Mouse (Mus musculus) embryonic stem cell, embryonic (primary cell): ENCODE results near the gene Rubcnl.

Experiments
- CTCF ChIA-PET, 4 experiments: fragments of 300-600 bp in 2 of 4; fragments of 350-600 bp in 2 of 4; sonication (Branson Sonifier 250); formaldehyde crosslinking; loops; one replicate each; lab custom pipeline; 2022; ENCODE audit warnings: inconsistent platforms in 2 of 4; lab: Charles Lee
- POLR2A ChIA-PET, 4 experiments: fragments of 300-600 bp in 2 of 4; fragments of 350-600 bp in 2 of 4; sonication (Branson Sonifier 250); formaldehyde crosslinking; loops; one replicate each; lab custom pipeline; 2022; ENCODE audit warnings: antibody characterized with exemption in 4 of 4, inconsistent platforms in 1 of 4; lab: Charles Lee

Rubcnl gene

GRCm38 (mm10) chr14:75015856-75016714 is at the start of gene Rubcnl:
Rubcnl (plus strand) TSS chr14:75016027.
- ChIA-PET CTCF (interaction anchor here (0.5 to 2.0 kb wide), 45 partner anchors 9 to 978 kb away, joined by 3 to 9 read pairs (median 4); partner anchors contain the start of gene Esd (in 1 of the 4)), POLR2A (interaction anchor here in 3 of 4 experiments (0.6 to 1.6 kb wide), 7 partner anchors 9 to 771 kb away, joined by 3 to 5 read pairs (median 4); partner anchors contain the start of genes Esd (in 1 of the 3), Lrch1 (in 1 of the 3) and Slc25a30 (in 1 of the 3))

DNA sequence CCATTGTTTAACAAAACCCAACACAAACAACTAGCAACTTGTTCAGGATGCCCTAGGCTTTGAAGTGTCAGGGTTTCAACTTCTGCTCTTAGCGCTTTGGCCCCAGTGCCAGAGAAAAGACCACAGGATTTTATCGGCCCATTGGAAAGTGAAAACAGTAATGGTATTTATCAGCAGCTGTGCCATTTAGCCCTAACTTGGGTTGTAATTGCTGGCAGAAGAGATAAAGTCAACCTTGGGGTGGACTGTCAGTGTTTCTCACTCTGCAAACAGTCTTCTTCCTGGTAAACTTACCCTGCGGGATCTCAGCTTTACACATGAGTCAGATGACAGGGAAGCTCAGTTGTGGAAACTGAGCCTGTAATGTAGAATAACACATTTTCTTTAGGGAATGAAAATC is 43.6 kb upstream of the Rubcnl start:
- ChIA-PET CTCF (interaction anchor here in 1 of 4 experiments (0.6 kb wide), 1 partner anchor 372 kb away, joined by 3 read pairs; no protein-coding TSS in a partner anchor), POLR2A (interaction anchor here in 2 of 4 experiments (0.6 to 1.2 kb wide), 4 partner anchors 11 to 23 kb away, joined by 3 to 7 read pairs (median 3); no protein-coding TSS in a partner anchor)

DNA sequence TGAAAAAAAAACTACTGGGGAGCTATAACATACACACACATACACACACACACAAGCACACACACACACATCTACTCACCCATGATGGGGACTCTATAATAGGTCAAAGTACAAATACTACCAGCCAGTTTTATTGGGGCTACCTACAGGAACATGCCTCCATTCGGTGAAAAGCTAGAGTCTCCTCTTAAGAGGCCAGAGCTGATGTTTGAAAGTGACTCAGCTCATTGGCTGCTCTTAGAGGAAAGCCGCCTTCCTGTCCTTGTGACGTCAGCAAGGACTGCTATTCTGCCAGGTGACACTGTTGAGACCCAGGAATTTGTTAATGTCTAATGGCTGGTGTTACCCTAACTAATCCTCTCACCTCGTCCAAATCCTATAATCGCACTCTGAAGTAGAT is 43.1 kb upstream of the Rubcnl start:
- POLR2A ChIA-PET: interaction anchor here in 1 of 4 experiments (1.1 to 1.2 kb wide), 2 partner anchors 13 to 23 kb away, joined by 3 read pairs; no protein-coding TSS in a partner anchor
- CTCF ChIA-PET: no interaction called here

DNA sequence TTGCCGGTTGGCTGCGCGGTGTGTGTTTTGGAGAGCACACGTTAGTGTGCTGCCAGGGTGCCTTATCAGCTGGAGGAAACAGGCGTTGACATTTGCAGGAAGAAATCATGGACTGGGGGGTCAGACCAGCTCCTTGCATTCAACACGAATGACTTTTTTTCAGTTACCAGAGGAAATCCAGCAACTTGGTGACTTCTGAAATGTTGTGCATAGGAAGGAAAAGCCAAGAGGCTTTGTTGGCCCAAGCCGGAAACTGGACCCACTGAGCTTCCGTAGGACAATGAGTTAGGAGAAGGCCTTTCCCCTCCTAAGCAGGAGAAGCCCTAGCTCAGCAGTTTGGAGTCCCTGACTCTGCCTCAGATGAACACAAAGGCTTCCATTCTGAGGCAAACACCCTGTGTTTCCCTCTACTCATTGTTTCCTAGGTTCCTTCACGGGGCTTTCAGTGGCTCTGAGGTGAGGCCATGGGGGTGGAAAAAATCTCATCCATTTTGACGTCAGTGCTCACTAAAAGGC is 41.6 kb upstream of the Rubcnl start:
- POLR2A ChIA-PET: interaction anchor here in 1 of 4 experiments (0.6 to 1.5 kb wide), 3 partner anchors 12 to 242 kb away, joined by 3 to 4 read pairs (median 3); partner anchors contain the start of gene Esd

DNA sequence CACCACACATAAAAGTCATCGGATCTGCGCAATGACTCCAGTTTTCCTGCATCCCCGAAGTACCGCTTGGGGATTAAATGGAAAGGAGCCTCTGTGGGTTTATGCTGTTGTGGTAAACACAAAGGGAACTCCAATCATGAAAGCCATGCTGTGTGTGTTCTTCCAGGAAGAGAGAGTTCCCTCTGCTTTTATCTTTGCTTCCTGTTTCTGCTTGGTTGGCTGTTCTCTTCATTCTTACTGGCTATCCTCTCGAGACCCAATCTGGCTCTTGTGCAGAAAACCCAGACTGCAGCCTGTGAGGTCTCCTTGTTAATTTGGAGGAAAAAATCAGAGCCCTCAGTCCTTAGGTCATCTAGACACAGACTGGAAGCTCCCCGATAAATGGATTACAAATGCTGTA is 38.9 kb upstream of the Rubcnl start:
- ChIA-PET POLR2A (interaction anchor here in 2 of 4 experiments (0.5 to 0.6 kb wide), 4 partner anchors 17 to 1106 kb away, joined by 3 to 4 read pairs (median 3); no protein-coding TSS in a partner anchor), CTCF (no interaction called here)

More for the DNA sequence above, 41.6 kb upstream of the Rubcnl start:
- CTCF ChIA-PET: interaction anchor here in 1 of 4 experiments (1.8 kb wide), 1 partner anchor 42 kb away, joined by 5 read pairs; the partner anchor contains the start of gene Rubcnl

DNA sequence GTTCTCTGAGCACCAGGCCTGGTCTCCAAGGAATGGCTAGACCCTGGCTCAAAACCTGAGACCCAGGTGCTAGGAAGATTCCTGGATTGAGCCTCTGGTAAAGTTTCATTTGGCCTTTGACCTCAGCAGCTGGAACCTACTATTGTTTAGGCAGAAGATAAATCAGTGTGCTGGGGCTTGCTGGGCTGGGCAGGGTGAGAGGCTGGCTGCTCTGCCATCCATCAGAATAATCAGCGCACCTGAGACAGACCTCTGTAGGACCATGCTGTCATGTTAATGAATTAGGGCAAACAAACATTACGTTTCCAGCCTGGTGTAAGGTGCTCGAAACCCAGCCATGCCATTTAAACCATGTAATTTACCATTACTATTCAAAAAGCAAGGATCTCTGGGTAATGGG is 34.8 kb upstream of the Rubcnl start:
- CTCF ChIA-PET: no interaction called here
- POLR2A ChIA-PET: interaction anchor here in 1 of 4 experiments (0.5 to 0.6 kb wide), 2 partner anchors 82 to 86 kb away, joined by 3 read pairs; no protein-coding TSS in a partner anchor

DNA sequence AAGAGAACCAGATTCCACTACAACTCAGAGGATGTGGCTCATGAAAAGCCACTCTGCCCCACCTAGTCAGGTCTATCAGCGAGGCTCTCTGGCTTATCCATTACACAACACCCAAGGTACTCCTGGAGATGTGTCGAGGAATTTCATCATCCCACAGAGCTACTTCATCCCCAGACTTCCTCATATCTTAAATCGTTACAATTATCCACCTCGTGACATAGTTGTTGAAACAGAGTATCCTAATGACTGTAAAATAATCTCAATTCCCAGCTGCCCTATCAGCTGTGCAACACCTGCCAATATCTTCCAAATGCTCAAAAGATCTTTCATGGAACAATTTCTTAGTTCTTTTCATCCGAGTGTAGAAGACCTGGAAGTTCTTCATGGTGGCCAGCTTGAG is 32.7 kb upstream of the Rubcnl start:
- CTCF ChIA-PET: no interaction called here
- POLR2A ChIA-PET: interaction anchor here in 1 of 4 experiments (0.5 kb wide), 1 partner anchor 239 kb away, joined by 3 read pairs; no protein-coding TSS in a partner anchor

- CTCF ChIA-PET: no interaction called here
- POLR2A ChIA-PET: no interaction called here
Measured at GRCm38 (mm10) chr14:74984817-74985391, 30.9 kb upstream of the Rubcnl start.

GRCm38 (mm10) chr14:74985658-74986057 is 30.2 kb upstream of the Rubcnl start:
- CTCF ChIA-PET: no interaction called here
- POLR2A ChIA-PET: interaction anchor here in 1 of 4 experiments (1.7 kb wide), 1 partner anchor 13 kb away, joined by 3 read pairs; no protein-coding TSS in a partner anchor

DNA sequence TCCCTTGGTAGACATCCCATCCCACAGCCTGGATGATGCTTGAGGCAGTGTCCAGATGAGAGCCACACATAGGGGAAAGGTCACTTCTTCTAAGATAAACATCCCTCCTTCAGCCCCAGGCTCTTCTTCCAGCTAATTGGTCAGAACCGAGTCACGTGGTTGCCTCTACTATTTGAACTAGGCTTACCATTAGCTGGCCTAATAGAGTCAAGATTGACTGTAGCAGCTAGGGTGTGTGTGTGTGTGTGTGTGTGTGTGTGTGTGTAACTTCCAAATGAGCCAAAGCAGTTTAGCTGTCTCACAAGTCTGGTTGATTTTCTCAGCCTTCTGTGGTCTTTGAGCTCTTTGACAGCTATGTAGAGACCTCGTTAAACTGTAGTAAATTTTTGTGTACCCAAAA is 29.3 kb upstream of the Rubcnl start:
- ChIA-PET POLR2A (interaction anchor here in 3 of 4 experiments (0.6 to 1.7 kb wide), 5 partner anchors 12 to 233 kb away, joined by 3 to 4 read pairs (median 3); no protein-coding TSS in a partner anchor), CTCF (interaction anchor here in 2 of 4 experiments (0.6 to 0.7 kb wide), 4 partner anchors 37 to 1880 kb away, joined by 3 to 31 read pairs (median 4); no protein-coding TSS in a partner anchor)

- CTCF ChIA-PET: interaction anchor here in 2 of 4 experiments (0.7 to 1.0 kb wide), 3 partner anchors 102 to 225 kb away, joined by 3 to 5 read pairs (median 3); no protein-coding TSS in a partner anchor
- POLR2A ChIA-PET: interaction anchor here in 2 of 4 experiments (0.6 to 0.7 kb wide), 2 partner anchors 1389 to 1993 kb away, joined by 4 to 5 read pairs; no protein-coding TSS in a partner anchor
Measured at GRCm38 (mm10) chr14:74989322-74989721, 26.5 kb upstream of the Rubcnl start.

DNA sequence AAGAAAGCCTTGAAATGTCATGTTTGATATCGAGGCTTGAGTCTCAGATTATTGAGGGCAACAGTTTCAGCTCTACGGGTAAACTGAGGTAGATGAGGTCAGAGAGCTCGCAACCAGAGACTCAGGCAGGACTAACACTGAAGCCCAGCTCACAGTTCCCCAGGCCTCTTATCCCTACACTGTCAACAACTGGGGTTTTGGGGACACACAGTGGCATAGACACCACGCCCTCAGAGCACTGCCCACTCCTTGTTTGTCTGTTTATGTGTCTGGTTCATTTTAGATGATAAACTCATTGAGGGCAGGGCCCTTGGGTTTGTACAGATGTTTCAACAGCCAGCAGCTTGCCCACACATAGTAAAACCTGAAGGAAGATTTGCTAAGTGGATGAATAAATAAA is 25.9 kb upstream of the Rubcnl start:
- POLR2A ChIA-PET: interaction anchor here in 1 of 4 experiments (0.6 kb wide), 1 partner anchor 42 kb away, joined by 3 read pairs; the partner anchor contains the start of gene Lrch1
- CTCF ChIA-PET: interaction anchor here in 3 of 4 experiments (0.5 to 1.0 kb wide), 11 partner anchors 9 to 242 kb away, joined by 3 to 5 read pairs (median 3); partner anchors contain the start of gene Rubcnl (in 1 of the 3)

GRCm38 (mm10) chr14:74990504-74990903 is 25.3 kb upstream of the Rubcnl start:
- ChIA-PET POLR2A (interaction anchor here in 2 of 4 experiments (0.6 to 0.7 kb wide), 3 partner anchors 43 to 1848 kb away, joined by 3 to 4 read pairs (median 3); partner anchors contain the start of gene Lrch1 (in 1 of the 2)), CTCF (interaction anchor here (0.5 to 1.0 kb wide), 12 partner anchors 9 to 242 kb away, joined by 3 to 5 read pairs (median 4); partner anchors contain the start of gene Rubcnl (in 1 of the 4))

GRCm38 (mm10) chr14:74996556-74996955 is 19.3 kb upstream of the Rubcnl start:
- CTCF ChIA-PET: interaction anchor here in 2 of 4 experiments (0.6 to 1.4 kb wide), 2 partner anchors 19 to 303 kb away, joined by 3 to 4 read pairs; partner anchors contain the start of gene Rubcnl (in 1 of the 2)
- POLR2A ChIA-PET: no interaction called here

GRCm38 (mm10) chr14:74997041-74997440 is 18.8 kb upstream of the Rubcnl start:
- POLR2A ChIA-PET: no interaction called here
- CTCF ChIA-PET: interaction anchor here in 1 of 4 experiments (1.4 kb wide), 1 partner anchor 18 kb away, joined by 4 read pairs; the partner anchor contains the start of gene Rubcnl

DNA sequence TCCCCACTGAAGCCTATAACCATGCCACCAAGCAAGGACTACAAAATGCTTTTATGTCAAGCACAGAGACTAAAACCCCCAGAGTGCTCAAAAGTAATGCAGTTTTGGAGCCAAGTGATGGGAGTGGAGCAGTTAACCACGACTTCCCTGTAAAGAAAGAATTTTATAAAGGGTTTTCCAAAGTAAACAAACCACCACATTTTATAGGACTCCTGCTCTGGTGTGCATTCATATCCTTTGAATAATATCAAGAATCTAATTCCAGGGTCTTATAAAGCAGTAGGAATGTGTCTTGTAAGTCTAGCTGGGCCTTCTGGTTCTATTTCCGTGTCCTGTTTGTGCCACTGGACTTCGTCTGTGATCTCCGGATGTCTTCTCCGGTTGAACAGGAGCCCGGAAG is 14.5 kb upstream of the Rubcnl start:
- ChIA-PET POLR2A (no interaction called here), CTCF (interaction anchor here in 1 of 4 experiments (1.2 kb wide), 1 partner anchor 15 kb away, joined by 4 read pairs; the partner anchor contains the start of gene Rubcnl)

DNA sequence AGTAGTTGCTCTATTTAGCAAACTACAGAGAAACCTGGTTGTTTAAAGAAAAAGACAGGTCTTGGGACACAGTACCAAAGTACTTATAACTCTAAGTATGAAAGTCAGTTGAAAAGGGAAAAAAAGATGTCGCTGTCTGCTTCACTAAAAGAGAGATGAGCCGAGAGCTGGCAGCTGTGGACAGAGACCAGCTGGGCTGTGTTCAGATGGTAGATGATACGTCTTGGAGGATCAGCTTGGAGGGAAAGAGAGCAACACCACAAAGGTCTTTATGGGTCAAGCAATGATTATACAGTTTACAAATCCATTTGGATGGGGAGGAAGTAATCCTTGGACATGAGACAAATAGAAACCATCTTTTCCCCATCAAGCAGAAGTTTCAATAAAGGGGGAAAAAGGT is 12.5 kb upstream of the Rubcnl start:
- POLR2A ChIA-PET: no interaction called here

More for the DNA sequence above, 12.5 kb upstream of the Rubcnl start:
- CTCF ChIA-PET: interaction anchor here in 1 of 4 experiments (1.1 kb wide), 1 partner anchor 13 kb away, joined by 3 read pairs; the partner anchor contains the start of gene Rubcnl
